Mouse (Mus musculus) adrenal gland, postnatal 14 days (tissue): ENCODE measurements around the gene Ajuba. TPM values are rescaled to one million over a fixed set of nuclear protein-coding genes. Genes with fewer than 3 reads are reported as not detected.

ENCODE experiments used
- DNase-seq: peaks from one replicate; pipeline ENCODE4 v3.0.0; 2021; ENCODE audit warnings: mixed read lengths
- microRNA-seq, 2 experiments: library from miRNA; unstranded; fragments of <30 nt; microRNA quantifications; one replicate each; pipeline ENCODE4 v1.2.0; 2021
- total RNA-seq: library from RNA; stranded (reverse); gene quantifications from 2 replicates; pipeline ENCODE4 v1.2.3, GENCODE M21; 2021

Ajuba gene
- total RNA-seq, 1 experiment from 2014 or later: 18.2 TPM

DNA sequence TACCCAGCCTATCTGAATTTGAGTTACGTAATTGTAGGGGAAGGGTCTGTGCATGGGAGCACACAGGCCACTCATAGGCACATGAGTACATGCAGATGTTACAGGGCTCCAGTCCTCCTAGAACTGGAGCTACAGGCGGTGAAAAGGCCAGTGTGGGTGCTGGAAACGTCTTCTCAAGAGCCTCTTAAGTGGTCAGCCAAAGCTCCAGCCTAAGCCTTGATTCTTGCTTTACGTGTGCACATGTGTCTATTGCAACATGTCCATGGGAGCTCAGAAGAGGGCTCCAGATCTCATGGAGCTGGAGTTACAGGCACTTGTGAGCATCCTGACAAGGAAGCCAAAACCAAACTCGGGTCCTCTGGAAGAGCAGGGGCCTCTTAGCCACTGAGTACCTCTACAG is 32.7 kb downstream of the Ajuba start:
- DNase-seq: no peak

DNA sequence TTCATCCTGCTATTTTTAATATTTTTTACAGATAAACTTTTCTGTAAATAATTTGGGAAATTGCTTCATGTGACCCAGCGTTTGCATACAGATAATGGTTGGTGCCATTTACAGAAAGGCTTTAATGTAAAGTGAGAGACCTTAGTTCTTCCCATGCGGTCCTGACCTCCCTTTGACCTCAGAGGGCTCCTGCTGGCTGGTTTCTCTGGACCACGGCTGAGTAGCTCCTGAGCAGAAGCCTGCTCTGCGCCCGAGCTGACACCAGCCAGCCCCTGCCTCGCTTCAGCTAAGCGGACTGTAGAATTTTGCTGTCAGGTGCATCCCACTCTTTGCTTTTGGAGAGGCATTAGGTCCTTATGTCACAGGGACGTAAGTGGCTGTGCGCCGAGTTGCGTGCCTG is 36.6 kb downstream of the Ajuba start:
- DNase-seq: no peak

- no peak for DNase-seq
These were observed 38.8 kb downstream of the Ajuba start for GRCm38 (mm10) chr14:54538580-54538979.

- DNase-seq: peak; percentile 89
These were observed 48.8 kb downstream of the Ajuba start for GRCm38 (mm10) chr14:54528446-54529111.

DNA sequence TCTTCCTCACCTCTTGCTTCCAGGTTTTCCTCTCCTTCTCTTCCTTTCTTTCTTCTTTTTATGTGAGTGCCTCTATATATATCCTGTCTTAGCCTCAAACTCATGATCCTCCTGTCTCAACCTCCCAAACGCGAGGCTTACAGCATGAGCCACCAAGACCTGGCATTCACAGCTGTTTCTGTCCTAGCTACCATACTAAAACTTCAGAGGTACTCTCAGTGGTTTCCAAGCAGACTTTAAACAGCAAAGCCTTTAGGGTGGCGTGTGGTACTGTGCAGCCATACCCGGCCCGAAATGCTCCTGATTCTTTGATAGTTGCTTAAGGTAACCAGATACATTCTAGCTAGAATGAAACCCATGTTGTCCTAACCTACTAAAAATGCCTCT is 49.4 kb downstream of the Ajuba start:
- no peak for DNase-seq

- DNase-seq: peak; percentile 46
These were observed 49.9 kb downstream of the Ajuba start for GRCm38 (mm10) chr14:54527227-54528006.

- no peak for DNase-seq
These were observed 53.8 kb downstream of the Ajuba start for GRCm38 (mm10) chr14:54523600-54523999.

Small RNA genes within 50 kb of the gene (microRNA-seq; reads per million reads assigned to microRNA genes)
- gene Mir686: 0 reads per million in 2 experiments

Other genes starting within 250 kb of the Ajuba start
- 126 and 161 TPM in 2 replicates for gene Oxa1l, start 216.7 kb downstream of the Ajuba start, total RNA-seq
- 4.6 and 6.5 TPM in 2 replicates for gene Slc7a7, start 159.8 kb downstream of the Ajuba start, total RNA-seq
- 186 TPM in 2 replicates for gene Mrpl52, start 150.6 kb downstream of the Ajuba start, total RNA-seq
- gene Mmp14, start 145.9 kb downstream of the Ajuba start, total RNA-seq: 77.7 and 101 TPM in 2 replicates
- gene Lrp10, start 113.4 kb downstream of the Ajuba start, total RNA-seq: 92.0 and 92.5 TPM in 2 replicates
- 0.75 and 0.93 TPM in 2 replicates for gene Rem2, start 101.5 kb downstream of the Ajuba start, total RNA-seq
- gene Prmt5, start 60.0 kb downstream of the Ajuba start, total RNA-seq: 42.4 and 49.8 TPM in 2 replicates
- 27.6 and 29.3 TPM in 2 replicates for gene Haus4, start 22.9 kb downstream of the Ajuba start, total RNA-seq
- gene 4931414P19Rik, start 28.4 kb upstream of the Ajuba start, total RNA-seq: 5.4 and 6.2 TPM in 2 replicates
- gene Psmb5, start 40.5 kb upstream of the Ajuba start, total RNA-seq: 248 and 259 TPM in 2 replicates
- not detected in 2 replicates for gene Psmb11, start 43.9 kb upstream of the Ajuba start, total RNA-seq
- gene Gm17606, start 63.4 kb upstream of the Ajuba start, total RNA-seq: not detected in 2 replicates
- gene Cdh24, start 63.8 kb upstream of the Ajuba start, total RNA-seq: 1.7 and 2.2 TPM in 2 replicates
- gene 1700123O20Rik, start 108.7 kb upstream of the Ajuba start, total RNA-seq: 33.7 and 41.0 TPM in 2 replicates
- 168 and 193 TPM in 2 replicates for gene Acin1, start 109.4 kb upstream of the Ajuba start, total RNA-seq
- gene Gm29776, start 121.3 kb upstream of the Ajuba start, total RNA-seq: not detected in 2 replicates
- gene Cebpe, start 134.6 kb upstream of the Ajuba start, total RNA-seq: not detected in 2 replicates
- gene Slc7a8, start 204.4 kb upstream of the Ajuba start, total RNA-seq: 46.1 and 51.5 TPM in 2 replicates
- gene Rnf212b, start 236.6 kb upstream of the Ajuba start, total RNA-seq: 0.38 TPM in 1 of 2 replicates, not detected in the other